Mouse (Mus musculus): Measurements from ENCODE around the gene Six5. TPM values are rescaled to one million over a fixed set of nuclear protein-coding genes. Genes with fewer than 3 reads are reported as not detected.

Six5 gene
- total and polyA plus RNA-seq, 3 experiments = 3.0 to 7.7 TPM; not detected in 1

DNA sequence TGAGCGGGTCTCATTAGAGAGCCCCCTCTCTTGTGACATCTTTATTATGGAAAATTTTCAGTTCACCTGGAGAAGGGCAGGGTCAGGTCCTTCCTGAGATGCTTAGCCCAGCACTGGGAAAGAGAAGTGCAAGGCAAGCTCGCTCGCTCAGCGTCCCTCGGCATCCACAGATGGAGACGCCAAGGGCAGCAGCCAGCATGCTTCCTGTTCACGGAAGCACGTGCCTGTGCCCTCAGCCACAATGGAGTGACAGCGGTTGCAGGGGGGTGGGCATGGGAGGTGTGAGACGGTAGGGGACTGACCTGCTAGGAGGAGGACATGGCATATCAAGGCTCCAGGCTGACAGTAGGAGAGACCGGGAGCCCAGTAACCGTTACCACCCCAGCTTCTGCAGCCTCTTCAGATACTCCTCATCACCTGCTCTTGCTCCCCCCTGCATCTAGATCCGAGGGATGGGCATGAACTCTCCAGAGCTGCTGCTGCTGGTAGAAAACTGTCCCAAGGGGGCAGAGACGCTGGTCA, 46.3 kb upstream of the Six5 start:
- no peaks in the 10 kb centered on the region for H3K79me2 ChIP-seq (ENCODE audit: control insufficient read depth, insufficient read depth, low read length, poor library complexity)
- H3K4me1 ChIP-seq (ENCODE audit: control insufficient read depth in 1 of 2, insufficient read depth in 2 of 2, low read length in 2 of 2) = no peaks in the 10 kb centered on the region
- no peaks in the 10 kb centered on the region; a peak in 1 of 4 replicates for H3K36me3 ChIP-seq (ENCODE audit: control insufficient read depth in 1 of 2, insufficient read depth in 2 of 2, low read length in 2 of 2)
- no peak overlapping the region for H3K9ac ChIP-seq (ENCODE audit: control insufficient read depth, low read depth, low read length, poor library complexity, severe bottlenecking)
- TF ChIP-seq CHD1 (IDR thresholded peaks at IDR 0.05; ENCODE audit: low read depth, low read length) (no peak), SMC3 (IDR thresholded peaks at IDR 0.05; ENCODE audit: low read depth, low read length) (no peak), NRF1 (IDR thresholded peaks at IDR 0.05; ENCODE audit: insufficient read depth, low read depth, low read length, poor library complexity, severe bottlenecking) (no peak), MYB (IDR thresholded peaks at IDR 0.05; ENCODE audit: low read depth, low read length) (no peak), ZC3H11A (IDR thresholded peaks at IDR 0.05; ENCODE audit: low read depth, low read length) (no peak), GATA1 (IDR thresholded peaks at IDR 0.05; ENCODE audit: low read depth, low read length) (no peak), MAFK (IDR thresholded peaks at IDR 0.05; ENCODE audit: borderline replicate concordance, low read depth, low read length) (no peak), RCOR1 (IDR thresholded peaks at IDR 0.05; ENCODE audit: low read depth, low read length) (no peak), EP300 (IDR thresholded peaks at IDR 0.05; ENCODE audit: low read depth in 1 of 2, low read length in 2 of 2) (no peak), CTCF (IDR thresholded peaks at IDR 0.05 in 2 of 3, conservative IDR thresholded peaks at IDR 0.05 in 1 of 3; ENCODE audit: control insufficient read depth in 1 of 3, insufficient read depth in 1 of 3, low read depth in 2 of 3, low read length in 3 of 3, poor library complexity in 1 of 3, severe bottlenecking in 1 of 3) (no peak), UBTF (IDR thresholded peaks at IDR 0.05; ENCODE audit: borderline replicate concordance, insufficient read depth, low read depth, low read length) (no peak), ZNF384 (IDR thresholded peaks at IDR 0.05; ENCODE audit: low read depth, low read length) (no peak), POLR2A (IDR thresholded peaks at IDR 0.05; ENCODE audit: control insufficient read depth in 1 of 2, insufficient read depth in 1 of 2, low read depth in 1 of 2, low read length in 2 of 2, poor library complexity in 1 of 2) (no peak), MAX (IDR thresholded peaks at IDR 0.05; ENCODE audit: low read length) (no peak), ZKSCAN1 (IDR thresholded peaks at IDR 0.05; ENCODE audit: low read depth, low read length) (no peak), SIN3A (IDR thresholded peaks at IDR 0.05; ENCODE audit: low read length) (no peak), TCF12 (IDR thresholded peaks at IDR 0.05; ENCODE audit: low read depth, low read length) (no peak)
- DNase-seq (ENCODE audit: low read depth, low spot score) = no peak
- H3K9me3 ChIP-seq (replicated peaks; ENCODE audit: insufficient read depth, low read length) = no peaks in the 10 kb centered on the region
- H3K27ac ChIP-seq (ENCODE audit: control insufficient read depth, low read depth, low read length) = no peak overlapping the region
- no peaks in the 10 kb centered on the region for H3K27me3 ChIP-seq (ENCODE audit: control insufficient read depth in 1 of 2, insufficient read depth in 2 of 2, low read length in 2 of 2)
- H3K4me3 ChIP-seq (ENCODE audit: control insufficient read depth in 1 of 2, insufficient read depth in 1 of 2, low read depth in 2 of 2, low read length in 2 of 2) = no peak overlapping the region

- Histone ChIP-seq H3K4me1 (ENCODE audit: control insufficient read depth in 1 of 2, insufficient read depth in 2 of 2, low read length in 2 of 2) (no peaks in the 10 kb centered on the region), H3K27me3 (ENCODE audit: control insufficient read depth in 1 of 2, insufficient read depth in 2 of 2, low read length in 2 of 2) (no peaks in the 10 kb centered on the region), H3K9ac (ENCODE audit: control insufficient read depth, low read depth, low read length, poor library complexity, severe bottlenecking) (no peak overlapping the region), H3K27ac (ENCODE audit: control insufficient read depth, low read depth, low read length) (no peak overlapping the region), H3K79me2 (ENCODE audit: control insufficient read depth, insufficient read depth, low read length, poor library complexity) (no peaks in the 10 kb centered on the region), H3K9me3 (replicated peaks; ENCODE audit: insufficient read depth, low read length) (no peaks in the 10 kb centered on the region), H3K36me3 (ENCODE audit: control insufficient read depth in 1 of 2, insufficient read depth in 2 of 2, low read length in 2 of 2) (no peaks in the 10 kb centered on the region; a peak in 1 of 4 replicates), H3K4me3 (ENCODE audit: control insufficient read depth in 1 of 2, insufficient read depth in 1 of 2, low read depth in 2 of 2, low read length in 2 of 2) (no peak overlapping the region)
- no peak for DNase-seq (ENCODE audit: low read depth, low spot score)
- TF ChIP-seq MYB (IDR thresholded peaks at IDR 0.05; ENCODE audit: low read depth, low read length) = no peak
- no peak for TF ChIP-seq KAT2A (conservative IDR thresholded peaks at IDR 0.05; ENCODE audit: low read depth, low read length)
- TF ChIP-seq TCF12 (IDR thresholded peaks at IDR 0.05; ENCODE audit: low read depth, low read length) = no peak
- TF ChIP-seq JUND (IDR thresholded peaks at IDR 0.05; ENCODE audit: low read depth, low read length) = no peak
- TF ChIP-seq ZC3H11A (IDR thresholded peaks at IDR 0.05; ENCODE audit: low read depth, low read length) = no peak
Measured at GRCm38 (mm10) chr7:19049252-19049651, 45.1 kb upstream of the Six5 start.
